Mouse (Mus musculus): ENCODE measurements around the gene Col23a1. TPM values are rescaled to one million over a fixed set of nuclear protein-coding genes. Genes with fewer than 3 reads are reported as not detected.

Gene Col23a1
- polyA plus RNA-seq, 1 experiment from 2014 or later: 21.6 TPM

DNA sequence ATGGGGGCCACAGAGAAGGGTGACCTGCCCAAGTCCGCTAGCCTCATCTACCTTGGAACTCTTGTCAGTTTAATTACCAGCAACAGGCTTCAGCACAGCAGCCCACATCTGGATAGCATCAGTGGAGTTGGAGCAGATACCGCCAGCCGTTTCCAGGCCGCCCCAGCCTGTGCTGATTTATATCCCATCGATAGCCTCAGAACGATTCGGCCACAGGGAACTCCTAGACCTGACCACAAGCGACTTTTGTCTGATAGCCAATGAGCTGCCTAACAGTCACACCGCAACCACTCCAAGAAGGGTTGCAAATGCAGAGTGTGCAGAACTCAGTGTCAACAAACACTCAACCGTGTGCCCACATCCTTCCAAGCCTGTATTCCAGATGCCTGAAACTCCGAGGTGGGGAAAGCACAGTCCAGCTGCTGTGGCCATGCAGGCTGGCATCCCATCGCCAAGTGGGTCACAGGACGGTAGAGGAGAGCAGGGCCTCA is 179.7 kb downstream of the Col23a1 start:
- no peaks in the 10 kb centered on the region for H3K27me3 ChIP-seq (ENCODE audit: control insufficient read depth, insufficient read depth, low read length)
- H3K9ac ChIP-seq (replicated peaks; ENCODE audit: low read depth, low read length): no peak overlapping the region
- no peaks in the 10 kb centered on the region for H3K9me3 ChIP-seq (ENCODE audit: control insufficient read depth, low read depth, low read length)
- WGBS: 35% methylated on average over 13 of the region's 13 CpGs
- no peak overlapping the region for H3K4me3 ChIP-seq (ENCODE audit: low read depth, low read length)
- no peaks in the 10 kb centered on the region for H3K36me3 ChIP-seq (ENCODE audit: control insufficient read depth, insufficient read depth, low read length)
- H3K4me1 ChIP-seq (ENCODE audit: control insufficient read depth, insufficient read depth, low read length): peaks cover 23% of the 10 kb centered on the region
- H3K4me2 ChIP-seq (replicated peaks; ENCODE audit: low read depth, low read length): no peak overlapping the region
- ATAC-seq (ENCODE audit: insufficient number of reproducible peaks, insufficient read depth, low FRiP score, low read depth): no peak; the same call in 1 of the 2 replicates
- H3K27ac ChIP-seq (ENCODE audit: low read length): no peak overlapping the region

DNA sequence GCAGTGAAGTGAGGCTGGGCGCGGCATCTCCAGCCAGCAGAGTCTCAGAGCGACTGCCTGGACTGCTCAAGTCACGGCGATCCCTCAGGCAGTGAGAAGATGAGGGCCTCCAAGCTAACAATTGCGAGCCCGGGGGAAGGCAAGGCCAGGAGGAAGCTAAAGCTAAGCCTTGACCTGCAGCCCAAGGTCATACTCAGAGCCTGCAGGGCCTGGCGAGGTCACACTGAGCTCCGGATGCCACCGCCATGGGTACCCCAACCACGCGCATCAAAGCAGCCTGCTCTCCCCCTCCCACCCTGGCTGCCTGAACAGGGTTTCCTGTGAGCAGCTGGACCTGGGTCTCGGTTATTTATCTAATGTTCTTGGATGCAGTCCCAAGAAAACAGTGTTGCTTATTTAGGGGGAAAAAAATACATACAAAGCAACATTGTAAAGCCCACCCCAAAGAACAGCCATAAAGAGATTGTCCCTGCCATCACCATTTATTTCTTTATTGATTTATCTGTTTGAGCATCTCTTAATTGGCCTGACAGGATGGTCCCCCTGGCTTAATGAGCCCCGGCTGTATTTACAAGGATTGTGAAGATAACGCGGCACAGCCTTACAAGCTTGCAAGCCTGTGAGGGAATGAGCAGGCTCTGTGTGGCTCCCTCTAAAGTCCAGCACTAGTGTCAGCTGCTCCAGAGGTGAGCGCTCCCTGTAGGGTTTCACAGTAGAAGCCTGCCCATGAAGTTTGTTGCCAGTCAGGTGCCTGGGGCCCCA is 180.8 kb downstream of the Col23a1 start:
- WGBS: 38% methylated on average over 17 of the region's 17 CpGs
- H3K4me2 ChIP-seq (replicated peaks; ENCODE audit: low read depth, low read length): no peak overlapping the region
- H3K9ac ChIP-seq (replicated peaks; ENCODE audit: low read depth, low read length): no peak overlapping the region

DNA sequence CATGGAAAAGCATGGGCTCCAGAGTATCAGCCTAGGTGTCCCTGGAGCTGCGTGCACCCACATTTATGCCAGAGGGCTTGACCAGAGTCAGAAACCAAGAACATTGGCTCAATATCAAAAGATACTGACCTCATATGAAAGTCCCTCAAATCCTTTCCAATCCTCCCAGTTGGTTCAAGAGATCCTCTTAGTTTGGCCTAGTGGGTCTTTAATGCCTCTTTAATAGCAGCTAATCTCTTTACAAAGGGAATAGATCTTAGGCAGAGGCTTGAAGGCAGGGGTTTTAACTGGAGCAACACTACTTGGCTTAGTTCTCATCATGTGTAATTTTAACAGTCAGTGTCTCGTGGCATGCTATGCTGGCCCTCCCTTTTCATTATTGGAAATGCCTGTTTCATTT is 184.0 kb downstream of the Col23a1 start:
- Histone ChIP-seq H3K9ac (replicated peaks; ENCODE audit: low read depth, low read length) (no peak overlapping the region), H3K4me3 (ENCODE audit: low read depth, low read length) (no peak overlapping the region), H3K4me2 (replicated peaks; ENCODE audit: low read depth, low read length) (no peak overlapping the region), H3K36me3 (ENCODE audit: control insufficient read depth, insufficient read depth, low read length) (no peaks in the 10 kb centered on the region), H3K4me1 (ENCODE audit: control insufficient read depth, insufficient read depth, low read length) (peaks cover 19% of the 10 kb centered on the region), H3K27ac (ENCODE audit: low read length) (no peak overlapping the region), H3K27me3 (ENCODE audit: control insufficient read depth, insufficient read depth, low read length) (no peaks in the 10 kb centered on the region), H3K9me3 (ENCODE audit: control insufficient read depth, low read depth, low read length) (no peaks in the 10 kb centered on the region)
- ATAC-seq (ENCODE audit: insufficient number of reproducible peaks, insufficient read depth, low FRiP score, low read depth): no peak
- WGBS: 90% methylated on average over 2 of the region's 2 CpGs

More for the DNA sequence above, 180.8 kb downstream of the Col23a1 start:
- no peak overlapping the region for H3K4me3 ChIP-seq (ENCODE audit: low read depth, low read length)
- no peaks in the 10 kb centered on the region for H3K27me3 ChIP-seq (ENCODE audit: control insufficient read depth, insufficient read depth, low read length)
- peak overlapping the region; percentile 28; the same call in 1 of the 2 replicates for H3K27ac ChIP-seq (ENCODE audit: low read length)
- H3K9me3 ChIP-seq (ENCODE audit: control insufficient read depth, low read depth, low read length): no peaks in the 10 kb centered on the region
- peaks cover 23% of the 10 kb centered on the region for H3K4me1 ChIP-seq (ENCODE audit: control insufficient read depth, insufficient read depth, low read length)
- ATAC-seq (ENCODE audit: insufficient number of reproducible peaks, insufficient read depth, low FRiP score, low read depth): no peak
- no peaks in the 10 kb centered on the region for H3K36me3 ChIP-seq (ENCODE audit: control insufficient read depth, insufficient read depth, low read length)

DNA sequence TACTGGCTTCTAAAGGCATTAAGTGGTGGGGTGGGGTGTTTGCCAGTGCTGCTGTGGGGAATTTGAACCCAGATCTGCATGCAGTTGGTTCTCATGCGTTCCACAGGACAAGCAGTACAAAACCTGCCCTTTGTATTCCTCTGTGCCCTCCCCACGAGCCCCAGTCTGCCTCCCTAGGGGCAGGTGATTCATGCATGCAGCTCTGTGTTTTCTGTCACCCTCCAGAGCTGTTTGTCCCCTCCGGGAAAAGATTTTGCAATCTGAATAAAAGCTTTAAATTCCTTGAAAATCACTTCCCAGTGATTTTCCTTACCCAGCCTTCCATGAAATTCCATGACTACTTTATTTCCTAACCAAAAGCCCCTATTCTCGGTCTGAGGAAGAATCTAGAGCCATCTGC is 186.8 kb downstream of the Col23a1 start:
- H3K27me3 ChIP-seq (ENCODE audit: control insufficient read depth, insufficient read depth, low read length): no peaks in the 10 kb centered on the region
- H3K27ac ChIP-seq (ENCODE audit: low read length): no peak overlapping the region
- no peaks in the 10 kb centered on the region for H3K9me3 ChIP-seq (ENCODE audit: control insufficient read depth, low read depth, low read length)
- H3K9ac ChIP-seq (replicated peaks; ENCODE audit: low read depth, low read length): no peak overlapping the region
- no peaks in the 10 kb centered on the region for H3K36me3 ChIP-seq (ENCODE audit: control insufficient read depth, insufficient read depth, low read length)
- H3K4me1 ChIP-seq (ENCODE audit: control insufficient read depth, insufficient read depth, low read length): no peaks in the 10 kb centered on the region; the same call in 1 of the 2 replicates
- no peak overlapping the region for H3K4me2 ChIP-seq (replicated peaks; ENCODE audit: low read depth, low read length)
- ATAC-seq (ENCODE audit: insufficient number of reproducible peaks, insufficient read depth, low FRiP score, low read depth): no peak
- no peak overlapping the region for H3K4me3 ChIP-seq (ENCODE audit: low read depth, low read length)
- 68% methylated on average over 4 of the region's 4 CpGs for WGBS

DNA sequence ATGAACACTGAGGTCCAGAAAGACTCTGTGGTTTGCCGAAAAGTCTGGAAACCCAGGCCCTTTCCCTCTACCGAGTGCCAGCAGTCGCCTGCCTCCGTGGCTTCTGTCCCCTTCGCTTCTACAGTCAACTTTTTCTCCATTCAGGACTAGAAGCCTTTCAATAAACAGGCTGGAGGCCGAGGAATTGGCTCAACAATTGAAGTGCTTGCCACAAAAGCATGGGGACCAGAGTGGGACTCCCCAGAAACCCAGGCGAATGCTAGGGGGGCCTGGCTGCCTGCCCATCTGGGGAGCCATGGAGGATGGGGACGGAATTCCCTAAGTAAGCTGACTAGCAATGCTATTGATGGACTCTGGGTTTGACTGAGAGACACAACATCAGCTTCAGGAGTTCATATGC is 187.9 kb downstream of the Col23a1 start:
- ATAC-seq (ENCODE audit: insufficient number of reproducible peaks, insufficient read depth, low FRiP score, low read depth): no peak
- Histone ChIP-seq H3K36me3 (ENCODE audit: control insufficient read depth, insufficient read depth, low read length) (no peaks in the 10 kb centered on the region), H3K27me3 (ENCODE audit: control insufficient read depth, insufficient read depth, low read length) (no peaks in the 10 kb centered on the region), H3K9me3 (ENCODE audit: control insufficient read depth, low read depth, low read length) (no peaks in the 10 kb centered on the region), H3K4me1 (ENCODE audit: control insufficient read depth, insufficient read depth, low read length) (no peaks in the 10 kb centered on the region; the same call in 1 of the 2 replicates), H3K4me3 (ENCODE audit: low read depth, low read length) (no peak overlapping the region), H3K27ac (ENCODE audit: low read length) (peak overlapping the region; percentile 35; the same call in 1 of the 2 replicates), H3K9ac (replicated peaks; ENCODE audit: low read depth, low read length) (no peak overlapping the region), H3K4me2 (replicated peaks; ENCODE audit: low read depth, low read length) (no peak overlapping the region)
- 72% methylated on average over 8 of the region's 8 CpGs for WGBS

DNA sequence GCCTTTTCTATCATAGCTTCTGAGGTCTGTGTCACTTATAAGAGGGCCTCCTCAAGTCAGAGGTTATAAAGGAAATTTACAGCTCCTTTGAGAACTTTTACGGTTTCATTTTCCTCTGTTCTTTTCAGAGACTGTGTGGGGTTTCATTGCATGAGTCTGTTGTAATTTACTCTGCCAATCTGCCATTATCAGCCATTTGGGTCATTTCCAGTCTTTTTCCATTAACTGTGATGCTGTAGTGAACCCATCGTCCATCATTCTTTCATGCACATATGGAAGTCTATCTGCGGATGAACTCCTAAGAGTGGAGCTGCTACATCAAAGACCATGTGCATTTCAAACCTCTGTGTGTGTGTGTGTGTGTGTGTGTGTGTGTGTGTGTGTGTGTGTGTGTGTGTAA is 192.5 kb downstream of the Col23a1 start:
- Histone ChIP-seq H3K4me3 (ENCODE audit: low read depth, low read length) (no peak overlapping the region), H3K4me2 (replicated peaks; ENCODE audit: low read depth, low read length) (no peak overlapping the region), H3K9me3 (ENCODE audit: control insufficient read depth, low read depth, low read length) (no peaks in the 10 kb centered on the region), H3K4me1 (ENCODE audit: control insufficient read depth, insufficient read depth, low read length) (peaks cover 4% of the 10 kb centered on the region; the same call in 1 of the 2 replicates), H3K36me3 (ENCODE audit: control insufficient read depth, insufficient read depth, low read length) (no peaks in the 10 kb centered on the region), H3K9ac (replicated peaks; ENCODE audit: low read depth, low read length) (no peak overlapping the region), H3K27me3 (ENCODE audit: control insufficient read depth, insufficient read depth, low read length) (no peaks in the 10 kb centered on the region), H3K27ac (ENCODE audit: low read length) (no peak overlapping the region)
- WGBS: 41% methylated on average over 3 of the region's 3 CpGs
- ATAC-seq (ENCODE audit: insufficient number of reproducible peaks, insufficient read depth, low FRiP score, low read depth): no peak

DNA sequence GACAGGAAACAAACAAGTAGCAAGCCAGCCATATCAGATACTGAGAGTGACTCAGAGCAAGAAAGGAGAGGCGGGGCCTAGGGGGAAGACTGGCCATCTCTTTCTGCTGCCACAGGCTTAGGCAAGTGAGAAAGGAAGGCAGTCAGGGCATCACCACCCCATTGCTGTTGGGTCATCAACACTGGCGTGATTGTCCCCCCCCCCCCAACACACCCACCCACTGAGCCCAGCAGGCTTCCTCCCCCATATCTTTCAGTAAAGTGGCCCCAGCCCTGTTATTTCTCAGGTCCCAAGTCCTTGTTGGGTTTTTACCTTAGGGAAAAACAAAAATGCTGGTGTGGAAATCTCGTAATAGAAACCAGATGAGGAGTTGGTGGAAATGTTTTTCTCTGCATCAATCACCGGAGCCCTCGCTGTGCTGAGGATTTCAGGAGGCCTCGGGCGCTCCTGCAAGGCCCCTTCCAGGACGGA is 195.4 kb downstream of the Col23a1 start:
- H3K9me3 ChIP-seq (ENCODE audit: control insufficient read depth, low read depth, low read length): no peaks in the 10 kb centered on the region
- no peak for ATAC-seq (ENCODE audit: insufficient number of reproducible peaks, insufficient read depth, low FRiP score, low read depth)
- peaks cover 4% of the 10 kb centered on the region; the same call in 1 of the 2 replicates for H3K4me1 ChIP-seq (ENCODE audit: control insufficient read depth, insufficient read depth, low read length)
- H3K27ac ChIP-seq (ENCODE audit: low read length): no peak overlapping the region
- H3K27me3 ChIP-seq (ENCODE audit: control insufficient read depth, insufficient read depth, low read length): no peaks in the 10 kb centered on the region
- no peak overlapping the region for H3K4me2 ChIP-seq (replicated peaks; ENCODE audit: low read depth, low read length)
- WGBS: 73% methylated on average over 8 of the region's 8 CpGs
- no peaks in the 10 kb centered on the region for H3K36me3 ChIP-seq (ENCODE audit: control insufficient read depth, insufficient read depth, low read length)
- no peak overlapping the region for H3K4me3 ChIP-seq (ENCODE audit: low read depth, low read length)
- H3K9ac ChIP-seq (replicated peaks; ENCODE audit: low read depth, low read length): no peak overlapping the region

DNA sequence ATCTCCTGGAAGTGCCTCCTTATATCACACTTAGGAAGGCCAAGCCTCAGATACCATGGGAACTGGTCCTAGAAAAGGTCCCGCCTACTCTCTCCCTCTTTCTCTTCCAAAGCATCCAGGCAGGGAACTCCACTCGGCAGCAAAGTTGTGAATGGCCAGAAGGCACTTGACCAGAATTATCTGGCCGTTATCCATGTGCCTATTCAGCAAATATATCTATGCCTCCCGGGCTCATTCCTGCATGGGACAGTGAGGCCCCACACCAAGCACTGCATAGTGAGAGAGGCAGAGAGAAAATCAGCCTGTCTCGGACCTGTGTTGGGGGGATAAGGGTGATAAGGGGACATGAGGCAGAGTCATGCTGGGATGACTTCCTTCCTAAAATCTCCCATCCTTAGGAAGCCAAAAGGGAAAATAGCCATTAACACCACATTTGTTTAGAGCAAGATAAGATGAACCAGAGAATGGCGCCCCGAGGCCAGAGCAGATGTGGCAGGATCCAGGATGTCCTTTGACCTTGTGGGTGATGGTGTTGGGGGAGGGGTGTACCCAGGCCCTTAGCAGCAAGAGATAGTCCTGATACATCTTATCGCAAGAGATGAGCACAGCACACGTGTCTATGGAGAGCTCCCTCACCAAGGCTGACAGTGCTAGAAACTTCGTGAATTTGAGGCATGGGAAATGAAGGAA is 196.2 kb downstream of the Col23a1 start:
- H3K4me1 ChIP-seq (ENCODE audit: control insufficient read depth, insufficient read depth, low read length): peaks cover 4% of the 10 kb centered on the region; the same call in 1 of the 2 replicates
- H3K4me2 ChIP-seq (replicated peaks; ENCODE audit: low read depth, low read length): no peak overlapping the region
- H3K36me3 ChIP-seq (ENCODE audit: control insufficient read depth, insufficient read depth, low read length): no peaks in the 10 kb centered on the region
- H3K4me3 ChIP-seq (ENCODE audit: low read depth, low read length): no peak overlapping the region
- no peak for ATAC-seq (ENCODE audit: insufficient number of reproducible peaks, insufficient read depth, low FRiP score, low read depth)
- no peaks in the 10 kb centered on the region for H3K9me3 ChIP-seq (ENCODE audit: control insufficient read depth, low read depth, low read length)
- no peak overlapping the region for H3K9ac ChIP-seq (replicated peaks; ENCODE audit: low read depth, low read length)
- WGBS: 59% methylated on average over 10 of the region's 10 CpGs
- H3K27ac ChIP-seq (ENCODE audit: low read length): no peak overlapping the region
- no peaks in the 10 kb centered on the region for H3K27me3 ChIP-seq (ENCODE audit: control insufficient read depth, insufficient read depth, low read length)

Data from stomach, embryonic 14.5 days (tissue).